Mouse (Mus musculus): Measurements from ENCODE around the gene Lelp1. TPM values are rescaled to one million over a fixed set of nuclear protein-coding genes. Genes with fewer than 3 reads are reported as not detected.
A peak's percentile ranks its signal among the peaks of the same experiment; 100 is the strongest.

Lelp1 gene
- total RNA-seq (2021) = not detected
- long read RNA-seq, experiment 1 = 0 reads
- long read RNA-seq, experiment 2 = 0 reads

DNA sequence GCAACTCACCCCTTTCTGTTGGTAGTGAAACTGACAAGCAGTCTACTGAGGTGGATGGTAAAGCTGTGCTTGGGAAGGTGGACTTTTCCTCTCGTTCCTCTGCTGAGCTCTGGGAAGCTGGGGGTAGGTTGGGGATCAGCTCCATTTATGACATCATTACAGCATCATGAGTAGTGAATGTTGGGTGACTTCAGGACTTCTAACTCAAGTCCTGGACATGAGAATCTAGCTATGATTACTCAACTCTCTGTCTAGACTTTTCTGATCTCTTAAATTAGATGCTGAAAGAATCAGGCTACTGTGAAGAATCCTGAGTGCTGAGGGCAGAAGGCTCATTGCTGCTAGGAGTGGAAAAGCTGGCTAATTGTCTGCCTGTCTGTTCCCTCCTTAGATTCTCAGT, at the start of gene Lelp1:
Gene Lelp1 (minus strand): TSS at position 101 of the 400 bp plus-strand sequence.
- no peak for TF ChIP-seq CTCF (IDR thresholded peaks at IDR 0.05)
- Histone ChIP-seq H3K27ac (no peak within 1 kb of the TSS), H3K4me3 (no peak within 1 kb of the TSS)
- intact Hi-C loops (cut with DNase I) = no loop called here
- DNase-seq = no peak

DNA sequence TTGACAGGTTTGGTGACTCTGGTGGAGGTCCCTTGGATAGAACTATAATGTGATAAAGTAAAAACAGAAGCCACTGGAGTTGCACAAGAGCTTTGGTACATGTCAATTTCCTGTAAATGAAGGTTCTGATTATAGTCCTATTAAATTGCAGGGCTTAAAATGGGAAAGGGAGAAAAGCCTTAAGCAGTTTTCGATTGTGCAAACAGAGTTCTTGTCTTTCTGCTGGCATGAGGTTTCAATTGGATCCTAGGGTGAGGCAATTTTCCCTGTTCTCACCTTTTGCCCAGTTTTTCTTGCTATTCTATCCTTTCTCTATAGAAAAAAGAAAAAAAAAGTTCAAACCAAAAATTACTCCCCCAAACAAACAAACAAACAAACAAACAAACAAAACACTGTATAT, 34.3 kb upstream of the Lelp1 start:
- Histone ChIP-seq H3K4me3 (no peak overlapping the region), H3K27ac (no peak overlapping the region)
- no peak for TF ChIP-seq CTCF (IDR thresholded peaks at IDR 0.05)
- DNase-seq = no peak
- intact Hi-C loops (cut with DNase I) = no loop called here

DNA sequence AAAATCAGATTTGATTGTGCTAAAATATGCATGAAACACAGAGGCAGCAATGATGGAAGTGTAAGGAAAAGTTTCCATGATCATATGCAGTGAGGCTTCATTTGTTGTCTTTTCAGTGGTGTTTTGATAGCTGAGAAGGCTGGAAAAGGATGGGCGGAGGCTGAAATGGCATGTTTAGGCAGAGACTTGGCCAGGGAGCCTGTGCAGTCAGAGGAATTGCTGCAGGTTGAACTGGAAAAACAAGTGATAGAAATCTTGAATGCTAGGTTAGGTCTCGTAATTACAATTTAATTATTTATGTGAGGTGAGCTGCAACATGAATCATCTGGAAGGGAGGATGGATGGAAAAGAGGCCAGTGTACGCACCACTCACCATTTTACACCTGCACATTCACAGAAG, 27.3 kb upstream of the Lelp1 start:
- Histone ChIP-seq H3K4me3 (no peak overlapping the region), H3K27ac (no peak overlapping the region)
- no peak for TF ChIP-seq CTCF (IDR thresholded peaks at IDR 0.05)
- no peak for DNase-seq
- intact Hi-C loops (cut with DNase I) = no loop called here

DNA sequence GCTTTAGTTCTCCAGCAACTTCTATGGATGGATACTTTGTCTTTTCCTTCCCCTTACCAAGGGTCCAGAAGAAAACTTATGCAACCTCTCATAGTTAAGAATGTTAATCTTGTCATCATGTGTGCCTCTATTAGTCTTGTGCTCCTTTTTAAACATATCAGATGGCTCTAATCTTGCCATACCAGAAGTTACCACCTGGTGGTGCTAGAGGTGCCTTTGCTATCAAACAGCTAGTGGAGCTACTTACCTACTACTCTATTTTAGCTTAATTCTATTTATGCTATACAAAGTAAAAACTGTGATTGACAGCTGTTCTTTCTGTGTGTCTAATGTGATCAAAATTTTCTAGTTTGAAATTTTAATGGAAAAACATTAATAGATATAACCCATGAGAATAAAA, 10.8 kb upstream of the Lelp1 start:
- Histone ChIP-seq H3K27ac (no peak overlapping the region), H3K4me3 (no peak overlapping the region)
- intact Hi-C loops (cut with DNase I) = no loop called here
- peak; percentile 56 for TF ChIP-seq CTCF (IDR thresholded peaks at IDR 0.05)
- DNase-seq = no peak

DNA sequence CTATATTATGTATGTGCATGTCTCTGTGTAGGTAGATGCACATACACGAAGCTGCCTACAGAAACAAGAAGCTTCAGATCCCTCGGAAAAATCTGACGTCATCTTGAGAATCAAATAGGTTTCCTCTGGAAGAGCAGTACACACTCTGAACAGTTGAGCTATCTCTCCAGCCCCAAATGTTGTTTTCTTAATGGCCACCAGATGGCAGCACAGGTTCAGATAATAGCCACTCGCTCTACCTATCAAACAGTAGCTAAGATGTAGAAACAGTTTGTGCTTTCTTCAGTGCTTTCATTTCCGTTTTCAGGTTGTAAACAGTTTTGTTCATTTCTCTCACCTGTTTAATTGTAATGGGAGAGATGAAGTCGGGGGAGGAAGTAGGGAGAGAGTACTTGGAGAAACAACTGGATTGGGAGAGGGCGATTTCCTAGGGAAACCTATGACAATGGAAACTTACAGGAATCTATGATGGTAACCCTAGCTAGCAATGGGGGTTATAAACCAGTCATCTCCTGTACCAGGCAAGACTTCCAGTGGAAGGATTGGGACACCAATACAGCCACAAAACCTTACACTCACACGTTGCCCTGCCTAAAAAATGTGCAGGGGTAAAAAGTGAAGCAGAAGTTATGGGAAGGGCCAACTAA, 8.2 kb upstream of the Lelp1 start:
- no peak overlapping the region for H3K27ac ChIP-seq
- no peak for DNase-seq
- TF ChIP-seq CTCF (IDR thresholded peaks at IDR 0.05) = peak; percentile 73
- intact Hi-C loops (cut with DNase I) = no loop called here
- H3K4me3 ChIP-seq = no peak overlapping the region

DNA sequence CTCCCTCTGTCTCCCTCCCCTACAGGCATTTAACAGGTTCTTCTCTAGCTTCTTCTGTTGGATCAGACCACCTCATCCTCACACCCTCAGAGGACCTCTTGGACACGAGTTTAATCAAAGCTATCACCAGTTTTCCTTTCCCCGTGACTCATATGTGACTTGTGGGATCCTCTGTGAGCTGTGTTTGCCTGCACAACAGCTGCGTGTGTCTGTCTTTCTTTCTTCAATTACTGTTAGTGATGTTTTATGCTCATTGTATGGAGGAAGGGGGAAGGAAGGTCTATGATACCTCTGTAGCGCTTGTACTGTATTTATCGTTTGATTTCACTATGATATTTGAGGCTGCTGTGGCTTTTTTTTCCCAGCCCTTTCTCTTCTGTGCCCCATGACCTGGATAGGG, 5.4 kb upstream of the Lelp1 start:
- intact Hi-C loops (cut with DNase I) = no loop called here
- Histone ChIP-seq H3K27ac (no peak overlapping the region), H3K4me3 (no peak overlapping the region)
- DNase-seq = no peak
- TF ChIP-seq CTCF (IDR thresholded peaks at IDR 0.05) = no peak

DNA sequence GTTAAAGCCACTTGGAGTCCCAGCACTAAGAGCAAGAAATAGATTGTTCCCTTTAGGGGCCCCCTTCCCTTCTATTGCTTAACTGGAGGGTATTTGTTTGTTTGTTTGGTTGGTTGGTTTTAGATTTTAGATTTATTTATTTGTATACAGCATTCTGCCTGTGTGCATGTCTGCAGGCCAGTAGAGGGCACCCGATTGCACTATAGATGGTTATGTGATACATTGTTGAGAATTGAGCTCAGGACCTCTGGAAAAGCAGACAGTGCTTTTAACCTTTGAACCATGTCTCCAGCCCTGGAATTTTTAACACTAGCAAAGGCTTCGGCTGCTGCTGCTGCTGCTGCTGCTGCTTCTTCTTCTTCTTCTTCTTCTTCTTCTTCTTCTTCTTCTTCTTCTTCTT, 4.9 kb upstream of the Lelp1 start:
- TF ChIP-seq CTCF (IDR thresholded peaks at IDR 0.05) = peak; percentile 14; the same call in 1 of the 2 replicates
- DNase-seq = no peak
- H3K4me3 ChIP-seq = no peak overlapping the region
- intact Hi-C loops (cut with DNase I) = no loop called here
- no peak overlapping the region for H3K27ac ChIP-seq

DNA sequence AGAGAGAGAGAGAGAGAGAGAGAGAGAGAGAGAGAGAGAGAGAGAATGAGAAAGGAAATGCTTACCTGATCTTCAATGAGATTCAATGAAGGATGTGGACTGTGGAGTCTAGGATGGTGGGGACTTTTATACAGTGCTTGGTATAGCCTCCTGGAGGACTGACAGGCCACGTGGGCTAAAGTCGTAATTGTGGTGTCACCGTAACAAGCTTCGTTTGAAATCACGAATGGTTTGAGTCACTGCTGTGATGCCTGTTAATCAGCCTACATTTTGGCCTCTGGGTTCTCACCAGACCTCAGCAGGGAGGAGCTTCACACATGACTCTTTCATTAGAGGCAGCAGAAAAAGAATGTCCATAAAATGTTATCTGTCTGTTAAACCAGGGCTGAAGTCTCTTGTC, 18.7 kb downstream of the Lelp1 start, which contains the start of gene Prr9:
Gene Prr9 (minus strand): TSS at position 101 of the 400 bp plus-strand sequence.
- H3K27ac ChIP-seq = no peak within 1 kb of the TSS
- no peak for DNase-seq
- H3K4me3 ChIP-seq = no peak within 1 kb of the TSS
- no peak for TF ChIP-seq CTCF (IDR thresholded peaks at IDR 0.05)
- intact Hi-C loops (cut with DNase I) = no loop called here

DNA sequence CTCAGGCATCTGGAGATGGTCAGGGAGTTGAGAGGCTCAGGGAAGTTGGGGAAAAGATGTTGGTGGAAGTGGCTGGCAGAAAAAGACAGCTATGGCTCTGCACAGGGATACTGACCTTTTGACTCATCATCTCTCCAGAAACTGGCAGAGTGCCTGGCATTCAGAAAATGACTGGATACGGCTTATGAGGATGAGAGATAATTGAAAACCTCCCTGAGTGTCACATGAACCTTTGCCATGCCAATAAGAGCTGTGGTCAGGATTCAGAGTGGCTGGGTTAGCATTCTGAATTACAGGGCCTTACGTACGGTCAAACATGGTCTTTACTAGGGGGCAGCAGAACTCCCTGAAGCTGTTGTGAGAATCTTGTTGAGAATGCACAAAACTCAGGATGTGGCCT, 21.6 kb downstream of the Lelp1 start:
- intact Hi-C loops (cut with DNase I) = no loop called here
- H3K4me3 ChIP-seq = no peak overlapping the region
- no peak for DNase-seq
- no peak for TF ChIP-seq CTCF (IDR thresholded peaks at IDR 0.05)
- no peak overlapping the region for H3K27ac ChIP-seq

DNA sequence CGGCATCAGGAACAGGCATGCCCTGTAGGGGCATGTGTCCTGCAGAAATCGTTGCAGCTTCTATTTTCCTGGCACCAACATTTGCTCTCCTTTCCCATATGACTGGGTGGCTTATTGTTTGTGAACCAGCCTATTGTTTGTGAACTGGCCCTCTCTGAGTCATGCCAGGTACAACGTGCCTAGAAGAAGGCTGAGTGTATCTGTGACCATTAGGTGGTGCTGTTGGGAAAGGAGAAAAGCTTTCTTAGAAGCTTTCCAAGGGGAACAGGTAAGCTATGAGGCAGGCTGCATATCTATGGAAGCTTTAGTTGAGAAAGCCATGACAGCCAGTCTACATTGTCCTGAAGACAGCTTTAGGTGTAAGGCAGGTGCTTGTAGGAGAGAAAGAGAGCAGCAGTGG, 24.6 kb downstream of the Lelp1 start:
- H3K27ac ChIP-seq = no peak overlapping the region
- no peak for DNase-seq
- peak; percentile 33 for TF ChIP-seq CTCF (IDR thresholded peaks at IDR 0.05)
- intact Hi-C loops (cut with DNase I) = no loop called here
- no peak overlapping the region for H3K4me3 ChIP-seq

DNA sequence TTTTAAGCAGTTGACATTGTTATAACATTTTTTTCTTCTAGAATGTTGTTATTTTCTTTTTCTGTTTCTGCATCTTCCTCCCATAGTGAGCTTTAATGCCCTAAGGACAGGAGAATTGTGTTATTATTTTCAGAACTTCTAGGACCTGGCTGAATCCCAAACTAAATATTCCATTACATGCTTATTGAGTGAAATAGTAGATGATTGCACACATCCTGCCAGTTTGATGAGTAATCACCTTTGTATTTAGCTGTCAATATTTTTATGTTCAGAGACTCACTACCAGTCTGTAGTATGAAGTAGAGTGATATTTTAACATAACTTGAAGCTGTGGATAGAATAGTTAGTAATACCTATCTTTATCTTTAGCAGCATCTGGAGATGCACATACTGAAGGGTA, 31.0 kb downstream of the Lelp1 start:
- TF ChIP-seq CTCF (IDR thresholded peaks at IDR 0.05) = no peak
- DNase-seq = no peak
- intact Hi-C loops (cut with DNase I) = no loop called here
- Histone ChIP-seq H3K4me3 (no peak overlapping the region), H3K27ac (no peak overlapping the region)

DNA sequence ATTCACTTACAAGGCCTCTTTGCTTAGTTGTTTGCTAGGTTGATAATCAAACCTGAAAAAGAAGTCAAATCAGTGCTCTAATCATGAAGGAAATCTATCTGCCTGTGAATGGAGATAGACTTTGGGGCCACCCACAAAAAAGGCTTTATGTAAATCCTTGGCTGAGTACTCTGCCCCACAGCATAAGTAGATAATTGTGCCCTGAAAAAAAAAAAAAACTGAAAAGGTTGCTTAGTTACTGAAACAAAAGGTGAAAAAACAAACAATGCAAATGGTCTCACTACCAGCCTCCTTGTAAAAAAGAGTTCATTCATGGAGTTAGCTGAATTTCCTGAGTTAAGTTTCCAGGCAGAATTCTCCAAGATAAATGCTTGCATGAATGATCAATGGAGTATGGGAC, 31.8 kb downstream of the Lelp1 start:
- TF ChIP-seq CTCF (IDR thresholded peaks at IDR 0.05) = no peak
- no peak overlapping the region for H3K4me3 ChIP-seq
- intact Hi-C loops (cut with DNase I) = no loop called here
- DNase-seq = no peak
- H3K27ac ChIP-seq = no peak overlapping the region

DNA sequence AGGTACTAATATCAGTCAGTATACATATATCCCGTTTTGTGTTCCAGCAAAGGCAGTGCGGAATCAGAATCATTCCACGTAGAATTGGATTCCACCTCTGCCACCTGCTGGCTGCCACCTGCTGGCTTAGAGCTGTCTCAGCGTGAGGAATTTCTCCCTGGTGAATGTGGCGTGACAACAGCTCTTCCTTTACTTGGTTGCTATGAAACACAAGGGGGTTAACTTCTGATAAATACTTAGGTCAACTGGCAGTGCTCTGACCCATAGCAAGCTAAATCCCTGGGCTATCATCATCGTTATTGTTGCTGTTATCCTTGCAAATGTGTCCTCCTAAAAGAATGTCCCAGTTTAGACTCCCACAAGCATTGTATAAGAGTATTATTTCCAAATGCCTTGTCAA, 36.0 kb downstream of the Lelp1 start:
- TF ChIP-seq CTCF (IDR thresholded peaks at IDR 0.05) = peak; percentile 47
- no peak for DNase-seq
- Histone ChIP-seq H3K27ac (no peak overlapping the region), H3K4me3 (no peak overlapping the region)
- intact Hi-C loops (cut with DNase I) = no loop called here

Other genes starting within 250 kb of the Lelp1 start
- not detected for gene Pglyrp3, start 128.2 kb downstream of the Lelp1 start, total RNA-seq (2021)
- gene Lor, start 59.6 kb downstream of the Lelp1 start, total RNA-seq (2021) = not detected
- not detected for gene Prr9, start 18.8 kb downstream of the Lelp1 start, total RNA-seq (2021)
- not detected for gene Sprr2a1, start 73.1 kb upstream of the Lelp1 start, total RNA-seq (2021)
- not detected for gene Sprr2a2, start 73.2 kb upstream of the Lelp1 start, total RNA-seq (2021)
- gene Sprr2a3, start 142.7 kb upstream of the Lelp1 start, total RNA-seq (2021) = not detected
- gene Sprr2b, start 173.9 kb upstream of the Lelp1 start, total RNA-seq (2021) = not detected
- gene Sprr2d, start 196.4 kb upstream of the Lelp1 start, total RNA-seq (2021) = not detected
- not detected for gene Sprr2e, start 209.4 kb upstream of the Lelp1 start, total RNA-seq (2021)
- not detected for gene Sprr2f, start 222.4 kb upstream of the Lelp1 start, total RNA-seq (2021)
- gene Sprr2h, start 242.9 kb upstream of the Lelp1 start, total RNA-seq (2021) = not detected